Mouse (Mus musculus) cerebellum, adult 2 months (tissue): ENCODE measurements around the gene Olfr156.

Experiments
- CTCF ChIP-seq: fragments of 200-500 bp; IDR thresholded peaks from 2 replicates; pipeline ENCODE4 v1.5.1; 2011; ENCODE audit warnings: low read depth, mild to moderate bottlenecking, control low read depth, low read length, moderate library complexity, borderline replicate concordance; ENCODE audit not compliant: insufficient read depth
- POLR2A ChIP-seq: fragments of 200-500 bp; IDR thresholded peaks from 2 replicates; pipeline ENCODE4 v1.6.1; 2011; ENCODE audit warnings: low read length, control low read depth, borderline replicate concordance; ENCODE audit not compliant: insufficient read depth

GRCm38 (mm10) chr4:43832031-43832430, 8.3 kb upstream of the Olfr156 start:
- TF ChIP-seq CTCF (no peak), POLR2A (no peak)
